Mouse (Mus musculus): ENCODE data around the gene Hsp90aa1. TPM values are rescaled to one million over a fixed set of nuclear protein-coding genes. Genes with fewer than 3 reads are reported as not detected.
"Not testable (repeated sequence)": the region's sequence is repeated elsewhere in the genome, so short reads cannot be mapped to it uniquely, and the experiment has no call there.

Gene Hsp90aa1
- polyA plus RNA-seq (2015; fragmentation: Nextera tagmentation; extraction: Ambion mirVana), result 799 and 836 TPM in 2 replicates

- H3K9ac ChIP-seq, result no peak within 1 kb of the TSS
- H3K27me3 ChIP-seq, result no peaks in the 10 kb centered on the region; the same call in 1 of the 2 replicates
- H3K9me3 ChIP-seq, result no peaks in the 10 kb centered on the region
- peaks cover 21% of the 10 kb centered on the region for H3K4me1 ChIP-seq
- H3K27ac ChIP-seq, result no peak within 1 kb of the TSS
- no peak for ATAC-seq (ENCODE audit: low FRiP score, low read depth)
- H3K4me3 ChIP-seq, result no peak within 1 kb of the TSS
- no peaks in the 10 kb centered on the region for H3K36me3 ChIP-seq
- peak within 1 kb of the TSS; percentile 37; the same call in 1 of the 2 replicates for H3K4me2 ChIP-seq (replicated peaks)
- 54% methylated on average over 4 of the region's 4 CpGs for WGBS
Observed at GRCm38 (mm10) chr12:110702556-110702955, at the start of gene Hsp90aa1. Gene Hsp90aa1, minus strand, starts transcription at chr12:110702728.

DNA sequence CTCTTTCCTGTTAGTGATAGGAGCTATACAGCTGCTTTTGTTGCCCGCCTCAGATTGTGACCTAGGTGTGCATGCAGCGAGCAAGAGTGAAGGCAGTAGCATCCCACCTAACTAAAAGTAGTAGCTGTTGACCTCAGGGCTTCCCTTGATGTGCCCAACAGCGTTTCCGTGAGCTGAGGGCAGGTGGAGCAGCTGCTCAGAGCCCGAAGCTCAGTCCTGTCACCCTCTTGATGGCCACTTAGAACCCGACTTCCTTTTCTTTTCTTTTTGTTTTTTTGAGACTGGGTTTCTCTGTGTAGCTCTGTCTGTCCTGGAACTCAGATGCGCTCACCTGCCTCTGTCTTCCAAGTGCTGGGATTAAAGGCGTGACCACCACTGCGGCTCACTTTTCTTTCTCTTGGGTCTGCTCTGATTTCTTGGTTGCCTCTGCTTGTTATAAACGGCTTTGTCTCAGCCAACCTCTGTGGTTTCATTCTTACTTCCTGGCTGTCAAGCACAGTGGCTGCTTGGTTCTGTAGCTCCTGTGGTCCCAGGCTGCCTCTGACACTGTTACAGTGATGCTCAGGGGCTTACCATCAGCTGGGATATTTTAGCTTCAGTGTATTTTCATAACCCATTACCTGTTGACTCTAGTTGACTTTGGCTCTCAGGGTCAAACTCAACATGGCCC is 48.4 kb upstream of the Hsp90aa1 start:
- H3K4me3 ChIP-seq, result no peak overlapping the region
- H3K27ac ChIP-seq, result no peak overlapping the region
- H3K9me3 ChIP-seq, result 0 out of 2 replicates have a peak, but pooled peaks cover 8% of the 10 kb centered on the region
- no peaks in the 10 kb centered on the region for H3K27me3 ChIP-seq
- WGBS, result 81% methylated on average over 10 of the region's 10 CpGs
- ATAC-seq (ENCODE audit: low FRiP score, low read depth), result no peak
- no peaks in the 10 kb centered on the region for H3K4me1 ChIP-seq
- peaks cover 25% of the 10 kb centered on the region for H3K36me3 ChIP-seq
- H3K4me2 ChIP-seq (replicated peaks), result no peak overlapping the region
- no peak overlapping the region for H3K9ac ChIP-seq

DNA sequence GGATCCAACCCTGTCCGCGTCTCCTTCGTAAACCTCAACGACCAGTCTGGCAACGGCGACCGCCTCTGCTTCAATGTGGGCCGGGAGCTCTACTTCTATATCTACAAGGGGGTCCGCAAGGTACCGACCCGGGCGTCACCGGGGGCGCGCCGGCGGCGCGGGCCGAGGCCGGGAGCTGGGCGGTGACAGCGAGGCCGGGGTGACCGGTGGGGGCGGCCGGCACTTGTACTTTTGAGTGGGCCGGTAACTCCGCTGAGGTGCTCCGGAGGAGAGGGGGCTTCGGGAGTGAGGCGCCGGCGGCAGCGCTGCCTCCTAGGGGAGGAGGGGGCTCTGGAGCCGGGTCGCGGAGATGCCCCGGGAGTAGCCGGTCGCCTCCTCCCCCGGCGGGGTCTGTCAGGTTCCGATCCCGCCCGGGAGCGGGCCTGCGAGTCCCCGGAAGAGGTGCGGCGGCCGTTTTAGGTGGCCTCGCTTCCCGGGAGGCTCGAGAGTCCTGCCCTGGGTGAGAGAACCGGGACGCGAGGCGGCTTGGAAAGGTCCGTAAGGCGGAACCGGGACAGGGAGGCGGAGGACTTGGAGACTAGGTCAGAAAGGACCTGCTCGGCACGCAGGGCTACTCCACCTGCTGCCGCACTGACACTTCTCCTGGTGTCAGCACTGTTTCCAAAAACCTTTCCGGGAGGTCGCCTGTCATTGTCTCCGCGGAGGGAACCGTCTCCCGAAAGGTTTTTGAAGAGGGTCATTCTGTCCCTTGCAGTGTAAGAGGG is 35.8 kb upstream of the Hsp90aa1 start:
- H3K36me3 ChIP-seq, result peaks cover 11% of the 10 kb centered on the region; the same call in 1 of the 2 replicates
- WGBS, result under 1% methylated on average over 71 of the region's 72 CpGs

DNA sequence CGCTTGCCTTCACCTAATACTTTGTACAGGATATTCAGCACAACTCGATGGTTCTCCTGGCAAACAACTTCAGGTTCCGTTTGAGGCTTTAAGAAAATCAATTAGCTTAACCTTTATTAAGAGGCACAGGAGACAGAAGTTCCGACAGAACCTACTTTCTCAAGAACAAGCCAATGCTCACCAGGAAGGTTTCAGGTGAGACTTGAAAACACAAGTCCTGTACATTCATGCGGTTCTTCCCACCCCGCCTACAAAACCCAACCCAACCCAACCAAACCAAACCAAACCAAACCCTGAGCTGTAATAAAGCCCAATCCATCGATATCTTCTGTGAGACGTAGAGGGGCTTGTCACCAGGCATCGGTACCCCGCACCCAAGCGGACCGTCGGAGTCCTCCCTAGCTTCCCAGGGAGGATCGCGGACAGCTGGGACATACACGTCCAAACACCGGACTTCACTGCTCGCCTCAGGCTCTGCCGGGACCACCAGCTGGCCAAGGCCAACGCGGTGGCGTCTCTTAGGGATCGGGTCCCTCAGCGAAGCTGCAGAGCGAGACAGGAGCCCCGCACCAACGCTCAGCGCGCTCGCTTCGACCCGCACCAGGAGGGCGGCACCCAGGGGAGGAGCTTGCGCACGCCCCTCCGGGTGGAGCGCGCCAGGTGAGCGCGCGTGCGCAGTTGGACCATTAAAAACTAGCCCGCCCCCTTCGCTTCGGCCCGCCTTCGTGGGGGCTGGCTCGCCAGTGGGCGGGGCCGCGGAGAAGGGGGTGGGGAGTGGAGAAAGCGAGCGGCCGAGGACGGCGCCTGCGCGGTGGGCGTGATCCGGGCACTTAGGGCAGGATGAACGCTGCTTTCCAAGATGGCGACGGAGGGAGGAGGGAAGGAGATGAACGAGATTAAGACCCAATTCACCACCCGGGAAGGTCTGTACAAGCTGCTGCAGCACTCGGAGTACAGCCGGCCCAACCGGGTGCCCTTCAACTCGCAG is 34.9 kb upstream of the Hsp90aa1 start, which contains the start of gene Wdr20:
TSS of gene Wdr20 (plus strand) at position 775 of the 988 bp plus-strand sequence.
- Histone ChIP-seq H3K4me2 (replicated peaks) (peak within 1 kb of the TSS; percentile 90), H3K4me3 (peak within 1 kb of the TSS; percentile 98), H3K9me3 (no peaks in the 10 kb centered on the region), H3K9ac (peak within 1 kb of the TSS; percentile 96), H3K4me1 (peaks cover 21% of the 10 kb centered on the region), H3K27me3 (no peaks in the 10 kb centered on the region), H3K36me3 (0 out of 2 replicates have a peak, but pooled peaks cover 4% of the 10 kb centered on the region), H3K27ac (peak within 1 kb of the TSS; percentile 88)
- ATAC-seq (ENCODE audit: low FRiP score, low read depth), result peak; percentile 96
- under 1% methylated on average over 69 of the region's 69 CpGs for WGBS

More for the DNA sequence above, 35.8 kb upstream of the Hsp90aa1 start:
- peak overlapping the region; percentile 96 for H3K9ac ChIP-seq
- peak overlapping the region; percentile 98 for H3K4me3 ChIP-seq
- H3K9me3 ChIP-seq, result no peaks in the 10 kb centered on the region
- H3K4me1 ChIP-seq, result peaks cover 21% of the 10 kb centered on the region
- no peaks in the 10 kb centered on the region for H3K27me3 ChIP-seq
- peak; percentile 62 for ATAC-seq (ENCODE audit: low FRiP score, low read depth)
- peak overlapping the region; percentile 90 for H3K4me2 ChIP-seq (replicated peaks)
- H3K27ac ChIP-seq, result peak overlapping the region; percentile 88

DNA sequence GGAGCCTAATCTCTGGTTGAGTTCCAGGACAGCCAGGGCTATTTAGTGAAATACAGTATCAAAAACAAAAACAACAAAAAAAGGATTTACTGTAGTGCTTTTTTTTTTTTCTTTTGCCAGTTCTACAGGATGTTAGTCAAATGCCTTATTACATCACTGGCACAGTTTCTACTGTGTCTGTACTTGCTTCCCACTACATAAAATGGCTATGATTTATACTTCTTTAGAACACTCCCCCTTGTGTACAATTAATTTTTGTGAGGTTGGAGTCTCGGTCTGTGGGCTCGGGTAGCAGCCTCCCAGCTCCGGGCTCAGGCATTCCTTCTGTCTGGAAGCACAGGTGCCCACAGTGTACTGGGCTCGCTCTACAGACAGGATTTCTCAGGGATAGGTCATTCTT is 34.1 kb upstream of the Hsp90aa1 start:
- 5% methylated on average over 4 of the region's 4 CpGs for WGBS
- H3K9ac ChIP-seq, result no peak overlapping the region
- no peak for ATAC-seq (ENCODE audit: low FRiP score, low read depth)
- no peak overlapping the region for H3K27ac ChIP-seq
- H3K4me3 ChIP-seq, result peak overlapping the region; percentile 98
- H3K4me2 ChIP-seq (replicated peaks), result peak overlapping the region; percentile 90
- H3K36me3 ChIP-seq, result no peaks in the 10 kb centered on the region
- no peaks in the 10 kb centered on the region for H3K9me3 ChIP-seq
- no peaks in the 10 kb centered on the region for H3K27me3 ChIP-seq
- peaks cover 21% of the 10 kb centered on the region for H3K4me1 ChIP-seq

- ATAC-seq (ENCODE audit: low FRiP score, low read depth); H3K9ac ChIP-seq; H3K9me3 ChIP-seq; H3K27ac ChIP-seq; H3K4me1 ChIP-seq; H3K36me3 ChIP-seq; H3K4me2 ChIP-seq (replicated peaks); H3K4me3 ChIP-seq; H3K27me3 ChIP-seq: not testable (repeated sequence)
- WGBS, result 95% methylated on average over 3 of the region's 3 CpGs
Observed at GRCm38 (mm10) chr12:110733254-110733653, 30.7 kb upstream of the Hsp90aa1 start.

DNA sequence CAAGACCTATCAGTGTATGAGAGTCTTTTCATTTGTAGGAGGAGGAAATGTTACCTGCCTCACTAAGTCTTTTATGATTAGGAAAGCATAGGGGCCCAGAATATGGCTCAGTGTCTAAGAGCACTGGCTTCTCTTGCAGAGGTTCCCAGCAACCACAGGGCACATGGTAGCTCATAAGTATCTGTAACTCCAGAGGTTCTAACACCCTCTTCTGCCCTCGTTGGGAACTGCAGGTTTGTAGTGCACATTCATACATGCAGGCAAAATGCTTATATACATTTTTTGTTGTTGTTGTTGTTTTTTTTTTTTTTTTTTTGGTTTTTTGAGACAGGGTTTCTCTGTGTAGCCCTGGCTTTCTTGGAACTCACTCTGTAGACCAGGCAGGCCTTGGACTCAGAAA is 23.9 kb upstream of the Hsp90aa1 start:
- Histone ChIP-seq H3K9ac (no peak overlapping the region), H3K4me1 (no peaks in the 10 kb centered on the region), H3K4me2 (replicated peaks) (no peak overlapping the region), H3K27ac (no peak overlapping the region), H3K27me3 (0 out of 2 replicates have a peak, but pooled peaks cover 3% of the 10 kb centered on the region), H3K9me3 (no peaks in the 10 kb centered on the region), H3K4me3 (no peak overlapping the region), H3K36me3 (no peaks in the 10 kb centered on the region)
- WGBS, result 60% methylated on average over 1 of the region's 1 CpGs
- ATAC-seq (ENCODE audit: low FRiP score, low read depth), result no peak

GRCm38 (mm10) chr12:110725489-110725888 is 23.0 kb upstream of the Hsp90aa1 start:
- H3K27ac ChIP-seq, result no peak overlapping the region
- no peak overlapping the region for H3K4me2 ChIP-seq (replicated peaks)
- no peaks in the 10 kb centered on the region for H3K4me1 ChIP-seq
- ATAC-seq (ENCODE audit: low FRiP score, low read depth), result no peak
- WGBS, result 84% methylated on average over 5 of the region's 5 CpGs
- no peak overlapping the region for H3K9ac ChIP-seq
- no peaks in the 10 kb centered on the region for H3K36me3 ChIP-seq
- H3K4me3 ChIP-seq, result no peak overlapping the region
- H3K9me3 ChIP-seq, result no peaks in the 10 kb centered on the region
- peaks cover 5% of the 10 kb centered on the region for H3K27me3 ChIP-seq

- no peak overlapping the region for H3K4me3 ChIP-seq
- no peaks in the 10 kb centered on the region for H3K9me3 ChIP-seq
- peaks cover 9% of the 10 kb centered on the region for H3K27me3 ChIP-seq
- no peak for ATAC-seq (ENCODE audit: low FRiP score, low read depth)
- H3K9ac ChIP-seq, result no peak overlapping the region
- H3K36me3 ChIP-seq, result no peaks in the 10 kb centered on the region
- WGBS, result 87% methylated on average over 5 of the region's 5 CpGs
- H3K27ac ChIP-seq, result no peak overlapping the region
- H3K4me1 ChIP-seq, result no peaks in the 10 kb centered on the region
- no peak overlapping the region for H3K4me2 ChIP-seq (replicated peaks)
Observed at GRCm38 (mm10) chr12:110725051-110725450, 22.5 kb upstream of the Hsp90aa1 start.

DNA sequence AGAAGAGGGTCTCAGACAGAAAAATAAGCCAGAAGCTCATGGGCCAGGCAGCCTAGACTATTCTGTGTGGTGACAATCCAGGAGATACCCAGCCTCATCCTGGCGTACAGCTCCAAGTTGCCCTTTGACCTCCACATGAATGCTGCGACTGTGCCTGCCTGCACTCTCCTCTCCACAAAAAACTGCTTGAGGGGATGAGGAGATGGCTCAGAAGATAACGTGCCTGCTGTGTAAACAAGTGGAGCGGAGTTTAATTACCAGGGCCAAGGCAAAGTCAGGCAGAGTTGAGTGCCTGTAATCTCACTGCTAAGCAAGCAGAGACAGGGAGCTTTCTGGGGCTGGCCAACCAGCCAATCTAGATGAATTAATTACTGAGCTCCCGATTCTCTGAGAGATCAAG is 13.5 kb upstream of the Hsp90aa1 start:
- Histone ChIP-seq H3K27ac (no peak overlapping the region), H3K9ac (no peak overlapping the region), H3K4me1 (no peaks in the 10 kb centered on the region), H3K36me3 (no peaks in the 10 kb centered on the region), H3K9me3 (no peaks in the 10 kb centered on the region; the same call in 1 of the 2 replicates), H3K4me2 (replicated peaks) (no peak overlapping the region), H3K27me3 (peaks cover 25% of the 10 kb centered on the region), H3K4me3 (no peak overlapping the region)
- 21% methylated on average over 5 of the region's 5 CpGs for WGBS
- ATAC-seq (ENCODE audit: low FRiP score, low read depth), result no peak

GRCm38 (mm10) chr12:110714215-110714614 is 11.7 kb upstream of the Hsp90aa1 start:
- no peaks in the 10 kb centered on the region for H3K36me3 ChIP-seq
- no peak overlapping the region for H3K27ac ChIP-seq
- H3K9me3 ChIP-seq, result peaks cover 3% of the 10 kb centered on the region; the same call in 1 of the 2 replicates
- no peak overlapping the region for H3K4me2 ChIP-seq (replicated peaks)
- H3K27me3 ChIP-seq, result peaks cover 13% of the 10 kb centered on the region
- no peak overlapping the region for H3K9ac ChIP-seq
- 90% methylated on average over 6 of the region's 6 CpGs for WGBS
- no peaks in the 10 kb centered on the region for H3K4me1 ChIP-seq
- ATAC-seq (ENCODE audit: low FRiP score, low read depth), result no peak
- H3K4me3 ChIP-seq, result no peak overlapping the region

Measured in limb, embryonic 13.5 days (tissue).